Mouse (Mus musculus) liver, adult 2 months (tissue): ENCODE data around the gene Noc3l.

Experiments used
- CTCF ChIP-seq: fragments of 200-500 bp; IDR thresholded peaks from 2 replicates; pipeline ENCODE4 v1.5.1; 2011; ENCODE audit warnings: low read depth, low read length, control low read depth
- POLR2A ChIP-seq: fragments of 200-500 bp; IDR thresholded peaks from 2 replicates; pipeline ENCODE4 v1.6.1; 2011; ENCODE audit warnings: low read length, control low read depth; ENCODE audit not compliant: insufficient read depth; ENCODE audit errors: extremely low read depth

DNA sequence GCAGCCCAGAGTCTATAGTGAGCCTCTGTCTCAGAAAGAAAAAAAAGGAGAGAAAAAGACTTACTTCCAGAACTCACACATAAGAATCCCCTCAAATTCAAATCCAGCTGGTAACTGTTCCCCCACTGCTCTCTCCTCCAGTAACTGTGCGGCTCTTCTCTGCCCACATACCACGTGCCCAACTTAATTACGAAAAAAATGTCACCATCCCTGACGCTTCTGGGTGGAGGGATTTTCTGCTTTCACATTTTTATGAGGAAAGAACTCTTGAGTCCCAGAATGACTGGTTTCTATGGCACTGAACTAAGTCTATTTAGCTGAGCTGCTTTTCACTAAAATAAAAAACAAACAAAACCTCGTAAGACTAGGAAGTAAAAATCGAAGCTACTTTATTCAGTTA is 31.3 kb downstream of the Noc3l start:
- TF ChIP-seq CTCF (no peak), POLR2A (no peak)
